Mouse (Mus musculus): Measurements from ENCODE around the gene Mettl27. TPM values are rescaled to one million over a fixed set of nuclear protein-coding genes. Genes with fewer than 3 reads are reported as not detected.

Mettl27 gene
- polyA plus RNA-seq, 1 experiment, result 26.7 TPM

DNA sequence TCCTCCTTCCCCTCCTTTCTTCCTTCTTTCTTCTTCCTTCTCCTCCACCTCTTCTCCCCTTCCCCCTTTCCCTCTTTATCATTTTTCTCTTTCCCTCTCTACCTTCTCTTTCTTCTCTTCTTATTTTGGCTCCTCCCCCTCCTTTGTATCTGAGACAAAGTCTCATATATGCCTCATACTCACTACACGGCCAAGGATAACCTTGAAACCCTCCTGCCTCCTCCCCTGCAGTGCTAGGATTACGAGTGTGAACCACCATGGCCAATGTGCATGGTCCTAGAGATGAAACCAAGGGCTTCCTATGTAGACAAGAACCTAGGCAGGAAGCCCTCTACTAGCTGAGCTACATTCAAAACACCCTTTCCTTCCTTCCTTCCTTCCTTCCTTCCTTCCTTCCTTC, 42.8 kb downstream of the Mettl27 start:
- H3K27ac ChIP-seq (ENCODE audit: control insufficient read depth, insufficient read depth, low read length), result no peak overlapping the region
- TF ChIP-seq POLR2A (IDR thresholded peaks at IDR 0.05; ENCODE audit: control insufficient read depth, extremely low read depth, insufficient read depth, low read length, poor library complexity) (no peak), CTCF (IDR thresholded peaks at IDR 0.05; ENCODE audit: borderline replicate concordance, control insufficient read depth, extremely low read depth, insufficient read depth, low read length, poor library complexity) (no peak)
- DNase-seq, result no peak
- H3K4me1 ChIP-seq (replicated peaks; ENCODE audit: control insufficient read depth, insufficient read depth, low read length), result no peaks in the 10 kb centered on the region
- H3K27me3 ChIP-seq (ENCODE audit: control insufficient read depth, insufficient read depth, low read length), result no peaks in the 10 kb centered on the region; the same call in 1 of the 2 replicates
- no peak overlapping the region for H3K4me3 ChIP-seq (ENCODE audit: control insufficient read depth, insufficient read depth, low read length)
- H3K36me3 ChIP-seq (ENCODE audit: control insufficient read depth, insufficient read depth, low read length), result no peaks in the 10 kb centered on the region
- WGBS, result 45% methylated on average over 2 of the region's 2 CpGs

DNA sequence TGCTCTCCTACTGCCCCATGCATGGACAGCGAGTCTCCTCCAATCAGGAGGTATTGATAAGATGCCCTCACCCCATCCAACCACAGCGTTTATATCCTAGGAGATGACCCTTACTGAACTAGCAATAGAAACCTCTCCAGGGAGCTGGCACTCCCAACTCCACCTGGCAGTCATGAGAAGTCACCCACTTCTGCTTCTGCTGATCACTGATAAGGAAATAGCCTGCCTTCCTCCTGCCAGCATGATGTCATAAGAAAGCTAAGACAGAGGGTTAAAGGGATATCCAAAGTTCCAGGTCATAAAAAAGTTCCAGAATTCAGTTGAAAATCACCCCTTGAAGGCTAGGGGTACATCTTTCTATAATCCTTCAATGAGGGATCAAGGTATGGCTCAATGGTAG, 44.0 kb downstream of the Mettl27 start:
- Histone ChIP-seq H3K4me3 (ENCODE audit: control insufficient read depth, insufficient read depth, low read length) (no peak overlapping the region), H3K27ac (ENCODE audit: control insufficient read depth, insufficient read depth, low read length) (no peak overlapping the region), H3K27me3 (ENCODE audit: control insufficient read depth, insufficient read depth, low read length) (no peaks in the 10 kb centered on the region), H3K4me1 (replicated peaks; ENCODE audit: control insufficient read depth, insufficient read depth, low read length) (no peaks in the 10 kb centered on the region), H3K36me3 (ENCODE audit: control insufficient read depth, insufficient read depth, low read length) (no peaks in the 10 kb centered on the region)
- TF ChIP-seq POLR2A (IDR thresholded peaks at IDR 0.05; ENCODE audit: control insufficient read depth, extremely low read depth, insufficient read depth, low read length, poor library complexity) (no peak), CTCF (IDR thresholded peaks at IDR 0.05; ENCODE audit: borderline replicate concordance, control insufficient read depth, extremely low read depth, insufficient read depth, low read length, poor library complexity) (no peak)
- 27% methylated on average over 2 of the region's 2 CpGs for WGBS
- DNase-seq, result no peak

DNA sequence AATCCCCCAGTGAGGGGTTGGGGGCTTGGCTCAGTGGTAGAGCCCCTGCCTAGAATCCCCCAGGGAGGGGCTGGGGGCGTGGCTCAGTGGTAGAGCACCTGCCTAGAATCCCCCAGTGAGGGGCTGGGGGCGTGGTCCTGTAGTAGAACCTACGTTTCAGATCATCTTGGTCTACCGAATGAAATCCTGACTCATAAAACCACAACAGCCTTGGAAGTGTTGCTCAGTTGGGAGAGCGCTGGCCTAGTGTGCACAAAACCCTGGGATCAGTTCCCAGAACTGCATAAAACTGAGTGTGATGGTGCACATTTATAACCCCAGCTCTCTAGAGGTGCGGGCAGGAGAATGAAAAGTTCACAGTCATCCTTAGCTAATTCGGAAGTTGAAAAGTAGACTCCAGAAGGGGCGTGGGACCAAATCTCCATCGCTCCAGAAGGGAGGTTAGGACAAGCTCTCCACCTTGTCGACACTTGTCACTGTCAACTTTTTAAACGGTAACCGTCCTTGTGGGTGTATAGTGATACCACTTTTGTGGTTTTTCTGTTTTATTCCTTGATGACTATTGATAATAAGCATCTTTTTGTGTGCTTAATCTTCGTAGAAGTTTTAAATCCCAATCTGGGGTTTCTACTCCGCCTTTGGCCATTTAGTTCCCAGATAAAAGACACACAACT, 44.5 kb downstream of the Mettl27 start:
- no peaks in the 10 kb centered on the region for H3K4me1 ChIP-seq (replicated peaks; ENCODE audit: control insufficient read depth, insufficient read depth, low read length)

DNA sequence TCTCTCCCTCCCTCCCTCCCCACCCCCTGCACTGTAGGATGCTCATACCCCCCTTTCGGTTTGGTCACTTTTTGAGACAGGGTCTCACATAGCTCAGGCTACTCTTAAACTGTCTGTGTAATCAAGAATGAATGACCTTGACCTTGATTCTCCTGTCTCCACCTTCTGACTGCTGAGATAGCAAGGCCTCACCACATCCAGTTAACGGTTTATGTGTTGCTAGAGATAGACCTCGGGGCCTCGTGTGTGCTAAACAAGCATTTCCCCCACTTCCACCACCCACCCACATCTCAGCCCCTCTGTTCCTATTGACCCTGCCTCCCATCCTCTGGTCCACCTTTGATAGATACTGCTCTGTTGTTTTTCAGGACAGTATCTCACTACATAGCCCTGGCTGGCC, 45.7 kb downstream of the Mettl27 start:
- H3K27ac ChIP-seq (ENCODE audit: control insufficient read depth, insufficient read depth, low read length), result no peak overlapping the region
- no peak for TF ChIP-seq CTCF (IDR thresholded peaks at IDR 0.05; ENCODE audit: borderline replicate concordance, control insufficient read depth, extremely low read depth, insufficient read depth, low read length, poor library complexity)
- no peak for TF ChIP-seq POLR2A (IDR thresholded peaks at IDR 0.05; ENCODE audit: control insufficient read depth, extremely low read depth, insufficient read depth, low read length, poor library complexity)
- no peak overlapping the region for H3K4me3 ChIP-seq (ENCODE audit: control insufficient read depth, insufficient read depth, low read length)
- DNase-seq, result no peak
- no peaks in the 10 kb centered on the region for H3K27me3 ChIP-seq (ENCODE audit: control insufficient read depth, insufficient read depth, low read length)
- 82% methylated on average over 4 of the region's 4 CpGs for WGBS
- no peaks in the 10 kb centered on the region for H3K4me1 ChIP-seq (replicated peaks; ENCODE audit: control insufficient read depth, insufficient read depth, low read length)
- H3K36me3 ChIP-seq (ENCODE audit: control insufficient read depth, insufficient read depth, low read length), result no peaks in the 10 kb centered on the region

More for the DNA sequence above, 44.5 kb downstream of the Mettl27 start:
- no peak overlapping the region for H3K27ac ChIP-seq (ENCODE audit: control insufficient read depth, insufficient read depth, low read length)
- no peaks in the 10 kb centered on the region for H3K27me3 ChIP-seq (ENCODE audit: control insufficient read depth, insufficient read depth, low read length)
- 64% methylated on average over 14 of the region's 14 CpGs for WGBS
- H3K36me3 ChIP-seq (ENCODE audit: control insufficient read depth, insufficient read depth, low read length), result no peaks in the 10 kb centered on the region
- no peak for DNase-seq
- TF ChIP-seq CTCF (IDR thresholded peaks at IDR 0.05; ENCODE audit: borderline replicate concordance, control insufficient read depth, extremely low read depth, insufficient read depth, low read length, poor library complexity) (no peak), POLR2A (IDR thresholded peaks at IDR 0.05; ENCODE audit: control insufficient read depth, extremely low read depth, insufficient read depth, low read length, poor library complexity) (no peak)
- H3K4me3 ChIP-seq (ENCODE audit: control insufficient read depth, insufficient read depth, low read length), result no peak overlapping the region

DNA sequence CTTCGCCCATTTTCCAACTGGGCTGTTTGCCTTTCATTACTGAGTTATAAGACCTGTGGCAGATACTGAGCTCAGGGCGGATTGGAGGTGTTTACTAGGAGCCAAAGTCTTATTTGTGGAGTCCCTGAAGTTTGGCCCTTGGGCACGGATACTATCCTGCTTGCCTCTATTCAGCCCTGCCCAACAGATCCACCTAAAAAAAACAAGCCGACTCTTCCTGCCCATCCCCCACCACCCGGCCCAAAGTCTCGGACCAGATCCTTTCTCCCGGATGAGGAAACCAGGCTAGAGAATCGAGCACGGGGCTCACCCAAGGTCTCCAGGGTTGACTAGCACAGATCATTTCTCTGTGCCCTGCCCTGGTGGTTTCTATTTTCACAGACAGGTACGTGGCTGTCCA, 49.0 kb downstream of the Mettl27 start:
- Histone ChIP-seq H3K4me3 (ENCODE audit: control insufficient read depth, insufficient read depth, low read length) (no peak overlapping the region), H3K36me3 (ENCODE audit: control insufficient read depth, insufficient read depth, low read length) (no peaks in the 10 kb centered on the region), H3K27ac (ENCODE audit: control insufficient read depth, insufficient read depth, low read length) (no peak overlapping the region), H3K4me1 (replicated peaks; ENCODE audit: control insufficient read depth, insufficient read depth, low read length) (no peaks in the 10 kb centered on the region), H3K27me3 (ENCODE audit: control insufficient read depth, insufficient read depth, low read length) (0 out of 2 replicates have a peak, but pooled peaks cover 2% of the 10 kb centered on the region)
- WGBS, result 78% methylated on average over 10 of the region's 10 CpGs
- DNase-seq, result no peak
- no peak for TF ChIP-seq POLR2A (IDR thresholded peaks at IDR 0.05; ENCODE audit: control insufficient read depth, extremely low read depth, insufficient read depth, low read length, poor library complexity)
- TF ChIP-seq CTCF (IDR thresholded peaks at IDR 0.05; ENCODE audit: borderline replicate concordance, control insufficient read depth, extremely low read depth, insufficient read depth, low read length, poor library complexity), result no peak

DNA sequence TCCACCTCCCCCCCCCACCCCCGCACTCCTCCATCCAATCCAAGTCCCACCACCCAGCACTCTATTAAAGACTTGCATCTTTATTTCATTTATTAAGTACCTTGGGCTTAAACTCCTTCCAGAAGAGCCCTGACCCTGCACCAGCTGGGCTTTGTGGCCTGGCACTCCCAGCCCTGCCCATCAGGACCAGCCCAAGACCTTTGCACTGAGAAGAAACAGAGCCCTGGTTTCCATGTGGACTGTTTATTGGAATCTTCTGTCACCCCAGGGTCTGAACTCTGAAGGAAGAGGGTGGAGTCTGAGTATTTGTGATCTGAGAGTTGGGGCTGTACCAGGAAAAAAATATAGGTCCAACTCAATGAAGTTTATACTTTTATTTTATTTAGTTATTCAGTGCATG, 50.9 kb downstream of the Mettl27 start:
- H3K4me1 ChIP-seq (replicated peaks; ENCODE audit: control insufficient read depth, insufficient read depth, low read length), result no peaks in the 10 kb centered on the region; the same call in 1 of the 2 replicates
- H3K36me3 ChIP-seq (ENCODE audit: control insufficient read depth, insufficient read depth, low read length), result no peaks in the 10 kb centered on the region
- no peak overlapping the region for H3K27ac ChIP-seq (ENCODE audit: control insufficient read depth, insufficient read depth, low read length)
- TF ChIP-seq CTCF (IDR thresholded peaks at IDR 0.05; ENCODE audit: borderline replicate concordance, control insufficient read depth, extremely low read depth, insufficient read depth, low read length, poor library complexity) (no peak), POLR2A (IDR thresholded peaks at IDR 0.05; ENCODE audit: control insufficient read depth, extremely low read depth, insufficient read depth, low read length, poor library complexity) (no peak)
- DNase-seq, result no peak
- 91% methylated on average over 1 of the region's 1 CpGs for WGBS
- no peak overlapping the region for H3K4me3 ChIP-seq (ENCODE audit: control insufficient read depth, insufficient read depth, low read length)
- H3K27me3 ChIP-seq (ENCODE audit: control insufficient read depth, insufficient read depth, low read length), result peaks cover 16% of the 10 kb centered on the region; the same call in 1 of the 2 replicates
